Mouse (Mus musculus) neural tube, embryonic 11.5 days (tissue): ENCODE data around the gene Alk. TPM values are rescaled to one million over a fixed set of nuclear protein-coding genes. Genes with fewer than 3 reads are reported as not detected.

ENCODE experiments used
- ATAC-seq: fragments of 200-750 bp; cut with Nextera tagmentation; 2 replicates; pipeline ENCODE4 v1.8.0; 2017; ENCODE audit warnings: moderate number of reproducible peaks, mild to moderate bottlenecking, moderate TSS enrichment, moderate library complexity; ENCODE audit not compliant: insufficient read depth, low FRiP score, low TSS enrichment
- DNase-seq: peaks from one replicate; pipeline ENCODE4 v3.0.0-alpha.2; 2015; ENCODE audit warnings: low spot score
- H3K27ac ChIP-seq: fragments of 300-500 bp; sonication (generic); 2 replicates; pipeline ENCODE4 v1.5.1; 2014; ENCODE audit warnings: low read depth, mild to moderate bottlenecking, low read length
- H3K27me3 ChIP-seq: fragments of 300-500 bp; sonication (generic); 2 replicates; pipeline ENCODE4 v1.6.1; 2014; ENCODE audit warnings: mild to moderate bottlenecking, low read length, mixed read lengths; ENCODE audit not compliant: control insufficient read depth, insufficient read depth
- H3K36me3 ChIP-seq: fragments of 300-500 bp; sonication (generic); 2 replicates; pipeline ENCODE4 v1.6.1; 2014; ENCODE audit warnings: mild to moderate bottlenecking, low read length, moderate library complexity, mixed read lengths; ENCODE audit not compliant: control insufficient read depth, insufficient read depth
- H3K4me1 ChIP-seq: fragments of 300-500 bp; sonication (generic); 2 replicates; pipeline ENCODE4 v1.6.1; 2014; ENCODE audit warnings: low read length, mixed read lengths; ENCODE audit not compliant: control insufficient read depth, insufficient read depth
- H3K4me2 ChIP-seq: fragments of 300-500 bp; sonication (generic); 2 replicates; pipeline ENCODE4 v1.6.1; 2014; ENCODE audit warnings: low read depth, mild to moderate bottlenecking, moderate library complexity
- H3K4me3 ChIP-seq: fragments of 300-500 bp; sonication (generic); 2 replicates; pipeline ENCODE4 v1.5.1; 2014; ENCODE audit warnings: low read depth, low read length
- H3K9ac ChIP-seq: fragments of 300-500 bp; sonication (generic); 2 replicates; pipeline ENCODE4 v1.6.1; 2014; ENCODE audit warnings: mild to moderate bottlenecking, low read length
- H3K9me3 ChIP-seq: fragments of 300-500 bp; sonication (generic); 2 replicates; pipeline ENCODE4 v1.6.1; 2016; ENCODE audit warnings: low read length; ENCODE audit not compliant: control insufficient read depth
- WGBS: fragments of 180-500 bp; shearing (Covaris S2); extraction: QIAGEN DNeasy Blood & Tissue Kit; methylation state at CpG from one replicate; pipeline ENCODE4 v1.1.7; 2014; 5-methylcytosine and 5-hydroxymethylcytosine counted together
- polyA plus RNA-seq: library from polyadenylated mRNA; unstranded; fragments of >200 nt; fragmentation: Nextera tagmentation; extraction: Ambion mirVana; gene quantifications from 2 replicates; pipeline ENCODE4 v1.2.1, GENCODE M21; 2014

Gene Alk
- polyA plus RNA-seq, 1 experiment from 2014 or later = 0.40 TPM

DNA sequence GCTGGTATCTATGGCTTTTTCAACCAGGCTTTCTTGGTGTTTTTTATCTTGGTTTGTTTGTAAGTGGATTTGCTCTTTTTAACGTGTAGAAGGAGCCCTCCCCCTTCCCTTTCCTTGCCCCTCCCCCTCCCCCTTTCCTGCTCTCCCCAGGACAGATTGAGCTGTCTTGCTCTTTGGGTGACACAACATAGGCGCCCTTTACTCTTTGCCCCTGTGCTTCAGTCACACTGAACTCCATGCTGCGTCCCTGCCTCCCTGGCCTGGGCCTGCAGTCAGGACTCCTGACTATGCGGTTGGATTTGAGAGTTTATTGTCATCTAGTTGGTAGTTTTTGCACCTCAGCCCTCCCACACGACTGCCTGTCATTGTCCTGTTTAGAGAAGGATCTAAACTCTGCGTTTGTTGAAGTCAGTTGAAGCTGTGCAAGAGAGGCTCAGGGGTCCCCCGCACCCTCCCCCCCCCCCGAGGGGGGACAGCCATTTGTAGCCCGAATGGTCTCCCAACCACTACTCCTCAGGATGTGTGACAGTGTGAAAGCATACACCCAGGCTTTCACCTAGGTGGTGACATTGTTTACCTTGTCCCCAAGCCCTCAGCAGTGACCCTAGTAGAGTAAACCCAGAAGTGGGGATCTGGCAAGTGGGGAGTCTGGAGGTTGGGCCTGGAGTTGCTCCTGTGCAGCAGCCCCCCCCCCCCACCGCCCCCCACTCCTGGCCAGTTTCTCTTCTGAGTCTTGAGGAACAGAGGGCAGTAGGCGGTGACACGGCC lies 775.6 kb downstream of the Alk start:
- H3K9me3 ChIP-seq = no peaks in the 10 kb centered on the region
- H3K9ac ChIP-seq = no peak overlapping the region
- H3K4me2 ChIP-seq = no peak overlapping the region
- WGBS = 52% methylated on average over 12 of the region's 12 CpGs
- no peaks in the 10 kb centered on the region for H3K4me1 ChIP-seq
- H3K27ac ChIP-seq = no peak overlapping the region
- DNase-seq = no peak
- no peak overlapping the region for H3K4me3 ChIP-seq
- ATAC-seq = no peak
- no peaks in the 10 kb centered on the region for H3K27me3 ChIP-seq
- H3K36me3 ChIP-seq = no peaks in the 10 kb centered on the region

DNA sequence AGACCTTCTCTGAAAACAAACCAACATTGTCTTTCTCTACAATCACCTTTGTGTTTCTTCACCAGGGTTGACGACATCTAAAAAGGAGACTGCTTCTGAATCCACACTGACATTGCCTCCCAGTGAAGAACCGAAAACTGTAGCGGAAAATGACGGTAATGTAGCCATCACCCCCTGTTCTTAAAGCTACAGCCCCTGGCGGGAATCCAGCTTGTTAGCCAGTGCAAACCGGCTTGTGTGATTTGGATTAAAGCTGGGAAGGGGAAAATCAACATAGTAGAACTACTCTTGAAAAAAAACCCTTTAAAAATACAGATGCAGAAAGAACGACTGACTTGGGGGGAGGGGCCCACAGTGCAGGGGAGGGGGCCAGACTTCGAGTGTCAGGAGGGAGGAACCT lies 776.8 kb downstream of the Alk start:
- H3K9me3 ChIP-seq = no peaks in the 10 kb centered on the region
- no peak overlapping the region for H3K27ac ChIP-seq
- DNase-seq = no peak
- no peak overlapping the region for H3K4me3 ChIP-seq
- no peak for ATAC-seq
- H3K4me2 ChIP-seq = no peak overlapping the region
- no peaks in the 10 kb centered on the region for H3K36me3 ChIP-seq
- H3K4me1 ChIP-seq = no peaks in the 10 kb centered on the region
- H3K27me3 ChIP-seq = no peaks in the 10 kb centered on the region
- WGBS = 81% methylated on average over 8 of the region's 8 CpGs
- no peak overlapping the region for H3K9ac ChIP-seq

DNA sequence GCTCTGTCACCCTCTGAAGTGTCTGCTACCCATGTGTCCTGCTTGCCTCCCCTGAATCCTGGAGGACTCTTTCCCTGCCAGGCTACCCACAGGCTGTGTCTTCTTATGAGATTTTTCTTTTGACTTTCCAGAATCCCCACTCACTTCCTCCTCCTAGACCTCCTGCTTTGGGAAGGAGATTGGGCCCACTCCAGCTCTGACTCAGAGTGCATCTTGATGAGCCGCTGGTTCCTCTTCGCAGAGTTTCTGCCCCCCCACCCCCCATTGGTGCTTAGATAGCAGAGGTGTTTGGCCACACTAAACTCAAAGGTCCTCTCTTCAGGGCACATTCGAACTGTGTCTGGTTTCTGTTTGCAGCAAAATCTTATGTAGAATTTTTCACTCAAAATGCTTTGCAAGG lies 777.8 kb downstream of the Alk start:
- Histone ChIP-seq H3K9ac (no peak overlapping the region), H3K27me3 (no peaks in the 10 kb centered on the region), H3K9me3 (no peaks in the 10 kb centered on the region), H3K4me1 (no peaks in the 10 kb centered on the region), H3K4me3 (no peak overlapping the region), H3K27ac (no peak overlapping the region), H3K4me2 (no peak overlapping the region), H3K36me3 (no peaks in the 10 kb centered on the region)
- ATAC-seq (no peak), DNase-seq (no peak)
- WGBS = 86% methylated on average over 3 of the region's 3 CpGs

DNA sequence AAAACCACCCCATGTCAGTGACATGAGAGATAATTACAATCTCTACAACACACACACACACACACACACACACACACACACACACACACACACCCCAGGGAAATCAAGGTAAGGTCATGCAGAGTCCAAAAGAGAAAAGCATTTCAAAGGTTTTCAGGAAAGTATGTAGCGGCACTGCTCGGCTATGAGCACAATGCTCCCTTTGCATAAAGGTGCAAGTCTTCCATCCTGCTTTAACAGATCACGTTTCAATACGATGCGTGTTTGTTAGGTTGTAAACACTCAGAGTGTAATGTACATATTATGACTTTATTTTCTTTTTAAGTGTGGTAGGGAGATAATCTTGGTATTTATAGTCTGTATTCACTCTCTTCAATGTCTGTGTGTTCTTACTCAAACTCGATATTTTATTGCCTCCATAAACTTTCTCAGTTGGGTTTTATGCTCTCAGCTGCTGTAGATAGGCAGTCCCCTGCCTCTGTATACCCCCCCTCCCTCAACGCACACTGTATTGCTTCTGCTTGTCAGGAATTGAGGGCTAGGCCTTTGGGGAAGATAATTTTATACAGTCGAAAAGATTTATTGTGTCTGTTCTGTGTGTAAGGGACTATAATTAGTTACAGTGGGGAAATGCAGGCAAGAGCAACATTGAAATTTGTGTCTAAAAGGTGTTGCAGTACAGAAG lies 780.7 kb downstream of the Alk start:
- Histone ChIP-seq H3K9me3 (no peaks in the 10 kb centered on the region), H3K27me3 (no peaks in the 10 kb centered on the region), H3K4me1 (no peaks in the 10 kb centered on the region), H3K9ac (no peak overlapping the region), H3K36me3 (no peaks in the 10 kb centered on the region), H3K4me3 (no peak overlapping the region), H3K4me2 (no peak overlapping the region), H3K27ac (no peak overlapping the region)
- ATAC-seq (no peak), DNase-seq (no peak)
- 63% methylated on average over 8 of the region's 8 CpGs for WGBS

Other genes with a start within 250 kb of the Alk start
- gene Ypel5, start 231.8 kb upstream of the Alk start, polyA plus RNA-seq = 63.8 and 64.8 TPM in 2 replicates